21 mouse cellular contexts compared by ENCODE assay signal in genomic region chr3:150435818-150436607, GRCm38 (mm10).
DNase-seq lines count a peak whose midpoint lies in the region; ATAC-seq lines count a peak whose summit lies in the region.
"Had no signal": no experiment of that assay in that cellular context is flagged by ENCODE, and none has a peak within 500 bp of the region (broad histone marks: within the 10 kb centered on the region; RNA-seq: fewer than 3 reads in every experiment).

No protein-coding gene starts in this region.

- no peak for DNase-seq in hindbrain, embryonic 11.5 days (ENCODE audit: low spot score)
- peak; percentile 59 for DNase-seq in retina, postnatal 1 day
- DNase-seq in embryo, embryonic 11 days: no peak
- DNase-seq: adrenal gland, adult 2 months; adrenal gland, postnatal 14 days; cerebellum, adult 11-12 months; cerebellum, adult 8-10 months; cerebellum, postnatal 36 days; gastrocnemius, postnatal 25 days; heart, adult 18-20 months; heart, postnatal 36 days had no signal

- H3K9me3 ChIP-seq in hindbrain, embryonic 11.5 days (ENCODE audit: control insufficient read depth, low read length): no peaks in the 10 kb centered on the region
- H3K9me3 ChIP-seq in hindbrain, embryonic 16.5 days (ENCODE audit: control insufficient read depth, low read length): no peaks in the 10 kb centered on the region
- no peaks in the 10 kb centered on the region for H3K9me3 ChIP-seq in forebrain, embryonic 13.5 days (replicated peaks)
- H3K9me3 ChIP-seq in forebrain, embryonic 15.5 days: no peaks in the 10 kb centered on the region
- H3K9me3 ChIP-seq in kidney, embryonic 16.5 days (ENCODE audit: low read length): no peaks in the 10 kb centered on the region
- H3K9me3 ChIP-seq: heart, embryonic 12.5 days; heart, embryonic 15.5 days; hindbrain, embryonic 10.5 days had no signal

- no peaks in the 10 kb centered on the region for H3K36me3 ChIP-seq in hindbrain, embryonic 11.5 days (ENCODE audit: control insufficient read depth, insufficient read depth, low read length)
- no peaks in the 10 kb centered on the region for H3K36me3 ChIP-seq in hindbrain, embryonic 16.5 days (ENCODE audit: control insufficient read depth, insufficient read depth, low read length)
- no peaks in the 10 kb centered on the region for H3K36me3 ChIP-seq in forebrain, embryonic 13.5 days (ENCODE audit: poor library complexity, severe bottlenecking)
- H3K36me3 ChIP-seq in forebrain, embryonic 15.5 days: no peaks in the 10 kb centered on the region
- no peaks in the 10 kb centered on the region for H3K36me3 ChIP-seq in kidney, embryonic 16.5 days (ENCODE audit: insufficient read depth, low read length)
- H3K36me3 ChIP-seq: heart, embryonic 12.5 days; heart, embryonic 15.5 days; hindbrain, embryonic 10.5 days had no signal

- H3K27me3 ChIP-seq in hindbrain, embryonic 11.5 days (ENCODE audit: control insufficient read depth, insufficient read depth, low read length): no peaks in the 10 kb centered on the region
- no peaks in the 10 kb centered on the region for H3K27me3 ChIP-seq in hindbrain, embryonic 16.5 days (replicated peaks; ENCODE audit: control insufficient read depth, insufficient read depth, low read length)
- no peaks in the 10 kb centered on the region for H3K27me3 ChIP-seq in forebrain, embryonic 13.5 days
- no peaks in the 10 kb centered on the region for H3K27me3 ChIP-seq in forebrain, embryonic 15.5 days
- no peaks in the 10 kb centered on the region for H3K27me3 ChIP-seq in kidney, embryonic 16.5 days (ENCODE audit: insufficient read depth, low read length)
- H3K27me3 ChIP-seq: heart, embryonic 12.5 days; heart, embryonic 15.5 days had no signal

- no peak overlapping the region for H3K4me3 ChIP-seq in hindbrain, embryonic 11.5 days (ENCODE audit: low read depth, low read length)
- no peak overlapping the region for H3K4me3 ChIP-seq in hindbrain, embryonic 16.5 days (ENCODE audit: low read length)
- H3K4me3 ChIP-seq in forebrain, embryonic 13.5 days: no peak overlapping the region
- H3K4me3 ChIP-seq in forebrain, embryonic 15.5 days: no peak overlapping the region
- H3K4me3 ChIP-seq in kidney, embryonic 16.5 days (ENCODE audit: low read length): no peak overlapping the region
- H3K4me3 ChIP-seq: heart, embryonic 12.5 days; heart, embryonic 15.5 days; hindbrain, embryonic 10.5 days had no signal

- H3K4me2 ChIP-seq in hindbrain, embryonic 11.5 days (replicated peaks; ENCODE audit: low read depth, low read length): no peak overlapping the region
- H3K4me2 ChIP-seq in hindbrain, embryonic 16.5 days (ENCODE audit: low read length): no peak overlapping the region
- H3K4me2 ChIP-seq in forebrain, embryonic 13.5 days: no peak overlapping the region
- no peak overlapping the region for H3K4me2 ChIP-seq in forebrain, embryonic 15.5 days (replicated peaks)
- H3K4me2 ChIP-seq in kidney, embryonic 16.5 days (replicated peaks; ENCODE audit: low read depth, low read length): no peak overlapping the region
- H3K4me2 ChIP-seq: heart, embryonic 12.5 days; heart, embryonic 15.5 days; hindbrain, embryonic 14.5 days had no signal

- 0 out of 2 replicates have a peak, but pooled peaks have one; percentile 9 for ATAC-seq in hindbrain, embryonic 11.5 days (ENCODE audit: low FRiP score)
- no peak for ATAC-seq in hindbrain, embryonic 16.5 days
- ATAC-seq in forebrain, embryonic 13.5 days: peak; percentile 86
- ATAC-seq in forebrain, embryonic 15.5 days (replicated peaks): peak; percentile 80
- no peak for ATAC-seq in kidney, embryonic 16.5 days (ENCODE audit: low FRiP score, low TSS enrichment)
- ATAC-seq: CD4-positive, CD25-positive, alpha-beta regulatory T cell, adult 4 months; intestine, postnatal 0 days had no signal

- H3K9ac ChIP-seq in hindbrain, embryonic 11.5 days (ENCODE audit: low read depth, low read length): no peak overlapping the region
- no peak overlapping the region for H3K9ac ChIP-seq in hindbrain, embryonic 16.5 days (ENCODE audit: low read depth, low read length)
- H3K9ac ChIP-seq in forebrain, embryonic 13.5 days: no peak overlapping the region
- no peak overlapping the region for H3K9ac ChIP-seq in forebrain, embryonic 15.5 days (replicated peaks)
- no peak overlapping the region for H3K9ac ChIP-seq in kidney, embryonic 16.5 days (replicated peaks; ENCODE audit: low read length)
- H3K9ac ChIP-seq: heart, embryonic 12.5 days; heart, embryonic 15.5 days; hindbrain, embryonic 14.5 days had no signal

- H3K4me1 ChIP-seq in hindbrain, embryonic 11.5 days (replicated peaks; ENCODE audit: control insufficient read depth, insufficient read depth, low read length): no peaks in the 10 kb centered on the region
- no peaks in the 10 kb centered on the region for H3K4me1 ChIP-seq in hindbrain, embryonic 16.5 days (ENCODE audit: control insufficient read depth, insufficient read depth, low read depth, low read length)
- H3K4me1 ChIP-seq in forebrain, embryonic 13.5 days: 0 out of 2 replicates have a peak, but pooled peaks cover 6% of the 10 kb centered on the region
- H3K4me1 ChIP-seq in forebrain, embryonic 15.5 days: peaks cover 4% of the 10 kb centered on the region
- H3K4me1 ChIP-seq in kidney, embryonic 16.5 days (ENCODE audit: insufficient read depth, low read length): no peaks in the 10 kb centered on the region
- H3K4me1 ChIP-seq: heart, embryonic 15.5 days; hindbrain, embryonic 10.5 days had no signal

- H3K27ac ChIP-seq in hindbrain, embryonic 11.5 days (ENCODE audit: low read depth, low read length): no peak overlapping the region
- H3K27ac ChIP-seq in hindbrain, embryonic 16.5 days (ENCODE audit: low read depth, low read length): no peak overlapping the region
- no peak overlapping the region for H3K27ac ChIP-seq in forebrain, embryonic 13.5 days
- H3K27ac ChIP-seq in forebrain, embryonic 15.5 days (replicated peaks): no peak overlapping the region
- no peak overlapping the region for H3K27ac ChIP-seq in kidney, embryonic 16.5 days (ENCODE audit: low read length)
- H3K27ac ChIP-seq: heart, embryonic 15.5 days; hindbrain, embryonic 10.5 days; hindbrain, embryonic 14.5 days had no signal

- 96% methylated on average over 6 of the region's 6 CpGs for WGBS in hindbrain, embryonic 11.5 days
- 81% methylated on average over 6 of the region's 6 CpGs for WGBS in hindbrain, embryonic 16.5 days
- WGBS in forebrain, embryonic 13.5 days: 47% methylated on average over 6 of the region's 6 CpGs
- 36% methylated on average over 6 of the region's 6 CpGs for WGBS in forebrain, embryonic 15.5 days
- WGBS in kidney, embryonic 16.5 days: 90% methylated on average over 6 of the region's 6 CpGs

Comparison
In these comparisons a context has a peak if more than half of its experiments do, and no peak if none do; other contexts are left out.
1. ATAC-seq: peak in hindbrain, embryonic 11.5 days (single experiment), forebrain, embryonic 13.5 days (single experiment) and forebrain, embryonic 15.5 days (single experiment); none in hindbrain, embryonic 16.5 days (single experiment) and kidney, embryonic 16.5 days (single experiment).